ENCODE assay signal across 8 mouse cellular contexts in the genomic region with DNA sequence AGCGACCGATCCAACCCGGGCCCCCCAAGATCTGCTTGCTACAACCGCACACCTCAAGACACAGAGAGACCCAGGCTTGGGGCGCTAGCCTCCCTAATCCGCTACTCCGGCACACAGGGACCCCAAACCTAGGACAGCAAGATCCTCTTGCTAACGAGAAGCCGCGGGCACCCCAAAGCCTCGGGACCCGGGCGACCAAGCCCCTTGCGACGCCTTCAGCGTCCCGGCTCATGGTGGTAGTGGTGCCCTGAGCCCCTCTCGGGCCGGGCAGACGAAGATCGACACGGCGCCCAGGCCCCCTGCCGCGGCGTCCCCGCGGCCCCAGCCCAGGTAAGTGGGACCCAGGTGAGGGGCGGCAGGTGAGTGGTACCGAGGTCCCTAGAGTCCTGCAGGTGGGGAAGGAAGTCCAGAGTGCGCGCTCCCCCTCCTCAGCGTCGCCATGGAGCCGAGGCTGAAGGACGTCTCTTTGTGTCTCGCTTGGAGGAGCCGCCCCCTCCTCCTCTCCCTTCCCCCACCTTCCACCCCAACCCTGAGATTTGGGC. TPM values are rescaled to one million over a fixed set of nuclear protein-coding genes. Genes with fewer than 3 reads are reported as not detected.
DNase-seq lines count a peak whose midpoint lies in the region; ATAC-seq and TF ChIP-seq lines count a peak whose summit lies in the region.

No protein-coding gene starts in this region.

- H3K36me3 ChIP-seq in heart, adult 2 months (ENCODE audit: control insufficient read depth, insufficient read depth, low read length), result no peaks in the 10 kb centered on the region
- peaks cover 41% of the 10 kb centered on the region for H3K36me3 ChIP-seq in E14TG2a.4 (ENCODE audit: insufficient read depth, low read length)
- peaks cover 29% of the 10 kb centered on the region for H3K36me3 ChIP-seq in embryonic facial prominence, embryonic 12.5 days
- H3K36me3 ChIP-seq in intestine, postnatal 0 days (ENCODE audit: control insufficient read depth, insufficient read depth), result no peaks in the 10 kb centered on the region
- H3K36me3 ChIP-seq in midbrain, embryonic 16.5 days (ENCODE audit: control insufficient read depth, insufficient read depth, low read length), result peaks cover 5% of the 10 kb centered on the region; the same call in 1 of the 2 replicates

- H3K9me3 ChIP-seq in E14TG2a.4 (ENCODE audit: low read length), result no peaks in the 10 kb centered on the region
- no peaks in the 10 kb centered on the region for H3K9me3 ChIP-seq in embryonic facial prominence, embryonic 12.5 days
- H3K9me3 ChIP-seq in intestine, postnatal 0 days (ENCODE audit: control insufficient read depth), result no peaks in the 10 kb centered on the region
- H3K9me3 ChIP-seq in midbrain, embryonic 16.5 days (replicated peaks; ENCODE audit: control insufficient read depth, low read length, poor library complexity, severe bottlenecking), result no peaks in the 10 kb centered on the region

- peak; percentile 19 for ATAC-seq in embryonic facial prominence, embryonic 12.5 days (ENCODE audit: insufficient number of reproducible peaks, insufficient read depth, low FRiP score, low TSS enrichment)
- no peak for ATAC-seq in intestine, postnatal 0 days
- ATAC-seq in midbrain, embryonic 16.5 days, result peak; percentile 57

- peak overlapping the region; percentile 79 for H3K9ac ChIP-seq in heart, adult 2 months (ENCODE audit: low read depth, low read length)
- peak overlapping the region; percentile 99 for H3K9ac ChIP-seq in embryonic facial prominence, embryonic 12.5 days
- peak overlapping the region; percentile 58 for H3K9ac ChIP-seq in intestine, postnatal 0 days (ENCODE audit: low read depth, low read length)
- peak overlapping the region; percentile 100 for H3K9ac ChIP-seq in midbrain, embryonic 16.5 days (ENCODE audit: low read depth, low read length)

- peaks cover 8% of the 10 kb centered on the region for H3K4me1 ChIP-seq in heart, adult 2 months (ENCODE audit: control insufficient read depth, insufficient read depth, low read length)
- H3K4me1 ChIP-seq in E14TG2a.4 (replicated peaks; ENCODE audit: low read depth, low read length), result peaks cover 88% of the 10 kb centered on the region
- H3K4me1 ChIP-seq in embryonic facial prominence, embryonic 12.5 days, result peaks cover 52% of the 10 kb centered on the region
- H3K4me1 ChIP-seq in intestine, postnatal 0 days (replicated peaks; ENCODE audit: control insufficient read depth, insufficient read depth, low read length), result no peaks in the 10 kb centered on the region
- H3K4me1 ChIP-seq in midbrain, embryonic 16.5 days (ENCODE audit: control insufficient read depth, insufficient read depth, low read length), result peaks cover 39% of the 10 kb centered on the region

- H3K4me2 ChIP-seq in embryonic facial prominence, embryonic 12.5 days (replicated peaks), result peak overlapping the region; percentile 76
- peak overlapping the region; percentile 94 for H3K4me2 ChIP-seq in intestine, postnatal 0 days (replicated peaks; ENCODE audit: low read depth)
- peak overlapping the region; percentile 87 for H3K4me2 ChIP-seq in midbrain, embryonic 16.5 days (ENCODE audit: low read length)

- H3K4me3 ChIP-seq in heart, adult 2 months, result peak overlapping the region; percentile 92
- peak overlapping the region; percentile 99 for H3K4me3 ChIP-seq in E14TG2a.4 (replicated peaks; ENCODE audit: low read length)
- peak overlapping the region; percentile 99 for H3K4me3 ChIP-seq in embryonic facial prominence, embryonic 12.5 days
- H3K4me3 ChIP-seq in intestine, postnatal 0 days (ENCODE audit: low read depth, low read length), result peak overlapping the region; percentile 70
- H3K4me3 ChIP-seq in midbrain, embryonic 16.5 days (ENCODE audit: low read depth, low read length), result peak overlapping the region; percentile 88

- TF ChIP-seq POLR2A in heart, adult 2 months (IDR thresholded peaks at IDR 0.05; ENCODE audit: insufficient read depth, low read depth, low read length), result no peak

- no peaks in the 10 kb centered on the region for H3K27me3 ChIP-seq in heart, adult 2 months (ENCODE audit: control insufficient read depth, insufficient read depth, low read length)
- H3K27me3 ChIP-seq in E14TG2a.4 (ENCODE audit: insufficient read depth, low read length), result peaks cover 26% of the 10 kb centered on the region
- H3K27me3 ChIP-seq in embryonic facial prominence, embryonic 12.5 days, result no peaks in the 10 kb centered on the region
- no peaks in the 10 kb centered on the region for H3K27me3 ChIP-seq in intestine, postnatal 0 days (replicated peaks; ENCODE audit: control insufficient read depth, insufficient read depth, low read length)
- H3K27me3 ChIP-seq in midbrain, embryonic 16.5 days (ENCODE audit: control insufficient read depth, insufficient read depth, low read depth, low read length), result no peaks in the 10 kb centered on the region

- intact Hi-C loops in heart, adult 2 months (cut with DNase I), result no loop called here
- intact Hi-C loops in heart, postnatal 25 days (cut with DNase I), result no loop called here

- WGBS in heart, adult 2 months, result 2% methylated on average over 37 of the region's 38 CpGs
- under 1% methylated on average over 38 of the region's 38 CpGs for WGBS in embryonic facial prominence, embryonic 12.5 days
- WGBS in intestine, postnatal 0 days, result under 1% methylated on average over 35 of the region's 38 CpGs
- WGBS in midbrain, embryonic 16.5 days, result 1% methylated on average over 38 of the region's 38 CpGs

- DNase-seq in heart, adult 2 months, result no peak
- DNase-seq in heart, postnatal 25 days (ENCODE audit: low spot score), result no peak
- DNase-seq in layer of hippocampus, adult 9-11 months, result no peak
- DNase-seq in testis, postnatal 14 days (ENCODE audit: low spot score), result no peak

- H3K27ac ChIP-seq in heart, adult 2 months, result peak overlapping the region; percentile 71
- peak overlapping the region; percentile 92 for H3K27ac ChIP-seq in embryonic facial prominence, embryonic 12.5 days
- H3K27ac ChIP-seq in intestine, postnatal 0 days (ENCODE audit: low read depth, low read length), result no peak overlapping the region
- H3K27ac ChIP-seq in midbrain, embryonic 16.5 days (ENCODE audit: low read length), result peak overlapping the region; percentile 98

- no peak for TF ChIP-seq EP300 in heart, adult 2 months (IDR thresholded peaks at IDR 0.05; ENCODE audit: insufficient read depth, low read depth, low read length)

- TF ChIP-seq CTCF in heart, adult 2 months (IDR thresholded peaks at IDR 0.05), result no peak
- no peak for TF ChIP-seq CTCF in E14TG2a.4 (conservative IDR thresholded peaks at IDR 0.05; ENCODE audit: low read length)
- TF ChIP-seq CTCF in intestine, postnatal 0 days (IDR thresholded peaks at IDR 0.05; ENCODE audit: low read depth), result no peak

- H3K79me2 ChIP-seq in heart, adult 2 months (replicated peaks; ENCODE audit: control insufficient read depth, insufficient read depth, low read length), result 0 out of 2 replicates have a peak, but pooled peaks cover 2% of the 10 kb centered on the region

RNA-seq across cellular contexts. Expression of gene Sbk1, which starts 0.4 kb away (rescaled TPM):
- total RNA-seq in heart, adult 2 months (2021), result 10 to 100 TPM; 61.9 to 87.4 TPM
- 44.5 and 55.4 TPM in 2 replicates for polyA plus RNA-seq in heart, adult 2 months (2012; rRNA removed)
- 10 to 100 TPM; 76.5 to 86.4 TPM for total RNA-seq in heart, postnatal 25 days (2021)
- polyA plus RNA-seq in embryonic facial prominence, embryonic 12.5 days (2016; fragmentation: Nextera tagmentation; extraction: Ambion mirVana), result 130 and 138 TPM in 2 replicates
- polyA plus RNA-seq in intestine, postnatal 0 days (2015; fragmentation: Nextera tagmentation; extraction: Ambion mirVana), result 3.6 and 4.4 TPM in 2 replicates
- 233 and 251 TPM in 2 replicates for polyA plus RNA-seq in midbrain, embryonic 16.5 days (2015; fragmentation: Nextera tagmentation; extraction: Ambion mirVana)
